Mouse (Mus musculus) limb, embryonic 14.5 days (tissue): Measurements from ENCODE around the gene Coa5. TPM values are rescaled to one million over a fixed set of nuclear protein-coding genes. Genes with fewer than 3 reads are reported as not detected.

Experiments used
- ATAC-seq: fragments of 200-750 bp; cut with Nextera tagmentation; 2 replicates; pipeline ENCODE4 v1.8.0; 2017; ENCODE audit warnings: low read depth, moderate number of reproducible peaks, moderate TSS enrichment; ENCODE audit not compliant: low FRiP score
- DNase-seq: peaks from one replicate; pipeline ENCODE4 v3.0.0-alpha.2; 2015; ENCODE audit warnings: low spot score
- H3K27ac ChIP-seq: fragments of 300-500 bp; sonication (generic); replicated peaks from 2 replicates; pipeline ENCODE4 v1.5.1; 2014; ENCODE audit warnings: low read depth, mild to moderate bottlenecking, low read length, moderate library complexity, mixed read lengths
- H3K27me3 ChIP-seq: fragments of 300-500 bp; sonication (generic); 2 replicates; pipeline ENCODE4 v1.6.1; 2014; ENCODE audit warnings: low read length, mixed read lengths; ENCODE audit not compliant: control insufficient read depth, insufficient read depth
- H3K36me3 ChIP-seq: fragments of 300-500 bp; sonication (generic); 2 replicates; pipeline ENCODE4 v1.6.1; 2014; ENCODE audit warnings: mild to moderate bottlenecking, low read length, moderate library complexity, mixed read lengths; ENCODE audit not compliant: control insufficient read depth, insufficient read depth
- H3K4me1 ChIP-seq: fragments of 300-500 bp; sonication (generic); 2 replicates; pipeline ENCODE4 v1.6.1; 2014; ENCODE audit warnings: antibody characterized with exemption, low read length, mixed read lengths; ENCODE audit not compliant: control insufficient read depth, insufficient read depth
- H3K4me2 ChIP-seq: fragments of 300-500 bp; sonication (generic); replicated peaks from 2 replicates; pipeline ENCODE4 v1.6.1; 2014; ENCODE audit warnings: low read depth, mild to moderate bottlenecking, low read length, moderate library complexity; ENCODE audit not compliant: severe bottlenecking
- H3K4me3 ChIP-seq: fragments of 300-500 bp; sonication (generic); replicated peaks from 2 replicates; pipeline ENCODE4 v1.5.1; 2014; ENCODE audit warnings: low read length
- H3K9ac ChIP-seq: fragments of 300-500 bp; sonication (generic); 2 replicates; pipeline ENCODE4 v1.6.1; 2014; ENCODE audit warnings: mild to moderate bottlenecking, low read depth, low read length, moderate library complexity; ENCODE audit not compliant: severe bottlenecking
- H3K9me3 ChIP-seq: fragments of 300-500 bp; sonication (generic); 2 replicates; pipeline ENCODE4 v1.6.1; 2016; ENCODE audit warnings: low read length; ENCODE audit not compliant: control insufficient read depth
- POLR2A ChIP-seq: fragments of 200-500 bp; IDR thresholded peaks from 2 replicates; pipeline ENCODE4 v1.8.0; 2012; ENCODE audit warnings: inconsistent platforms, mild to moderate bottlenecking, moderate library complexity, borderline replicate concordance; ENCODE audit not compliant: insufficient read depth, insufficient read length; ENCODE audit errors: extremely low read depth
- WGBS: fragments of 180-500 bp; shearing (Covaris S2); extraction: QIAGEN DNeasy Blood & Tissue Kit; methylation state at CpG from one replicate; pipeline ENCODE4 v1.1.7; 2014; 5-methylcytosine and 5-hydroxymethylcytosine counted together
- polyA plus RNA-seq, 2 experiments: library from polyadenylated mRNA; depleted of rRNA in 1 of 2; stranded (reverse) in 1 of 2; unstranded in 1 of 2; fragments of >200 nt; fragmentation: Nextera tagmentation in 1 of 2; extraction: Ambion mirVana in 1 of 2; gene quantifications; 2 replicates each; pipeline versions ENCODE4 v1.2.1 to v1.2.3; 2012 to 2014

The Coa5 gene
- polyA plus RNA-seq, 2 experiments, result 42.9 to 50.9 TPM

GRCm38 (mm10) chr1:37368125-37368524 lies 61.8 kb downstream of the Coa5 start:
- Histone ChIP-seq H3K4me2 (no peak overlapping the region), H3K9me3 (no peaks in the 10 kb centered on the region), H3K27me3 (no peaks in the 10 kb centered on the region), H3K36me3 (peaks cover 54% of the 10 kb centered on the region), H3K9ac (no peak overlapping the region), H3K4me3 (no peak overlapping the region), H3K4me1 (no peaks in the 10 kb centered on the region), H3K27ac (no peak overlapping the region)
- ATAC-seq (no peak), DNase-seq (no peak)
- 91% methylated on average over 10 of the region's 10 CpGs for whole genome bisulfite sequencing
- TF ChIP-seq POLR2A, result no peak

Other genes with a start within 250 kb of the Coa5 start
- 0.11 TPM in 1 of 2 replicates, not detected in the other for gene Cnga3, start 215.7 kb downstream of the Coa5 start, polyA plus RNA-seq (2012; rRNA removed)
- not detected in 2 replicates for gene Cnga3, start 215.7 kb downstream of the Coa5 start, polyA plus RNA-seq (2014; fragmentation: Nextera tagmentation; extraction: Ambion mirVana)
- 13.6 and 15.6 TPM in 2 replicates for gene Inpp4a, start 130.2 kb downstream of the Coa5 start, polyA plus RNA-seq (2012; rRNA removed)
- 16.6 and 18.5 TPM in 2 replicates for gene Inpp4a, start 130.2 kb downstream of the Coa5 start, polyA plus RNA-seq (2014; fragmentation: Nextera tagmentation; extraction: Ambion mirVana)
- 117 and 119 TPM in 2 replicates for gene Unc50, start within 50 bp of the Coa5 start, polyA plus RNA-seq (2012; rRNA removed)
- gene Unc50, start within 50 bp of the Coa5 start, polyA plus RNA-seq (2014; fragmentation: Nextera tagmentation; extraction: Ambion mirVana), result 145 and 151 TPM in 2 replicates
- 6.8 and 8.2 TPM in 2 replicates for gene Mgat4a, start 110.9 kb upstream of the Coa5 start, polyA plus RNA-seq (2012; rRNA removed)
- 9.0 TPM in 2 replicates for gene Mgat4a, start 110.9 kb upstream of the Coa5 start, polyA plus RNA-seq (2014; fragmentation: Nextera tagmentation; extraction: Ambion mirVana)